Mouse (Mus musculus) ZHBTc4 (cell line): ENCODE measurements around the gene Islr2.
A peak's percentile ranks its signal among the peaks of the same experiment; 100 is the strongest.
"Not testable (repeated sequence)": the region's sequence is repeated elsewhere in the genome, so short reads cannot be mapped to it uniquely, and the experiment has no call there.

Experiments used
- DNase-seq: peaks from one replicate; pipeline ENCODE4 v3.0.0-alpha.2; 2011; ENCODE audit warnings: low read depth, low spot score

The Islr2 gene

GRCm38 (mm10) chr9:58203516-58204447, at the start of gene Islr2, which contains the start of gene Islr:
Gene Islr2 (minus strand): TSS chr9:58204319.
Gene Islr (minus strand): TSS chr9:58204306.
- DNase-seq, result peak; percentile 92

GRCm38 (mm10) chr9:58253805-58254122, 49.6 kb upstream of the Islr2 start:
- DNase-seq, result not testable (repeated sequence)

- DNase-seq, result peak; percentile 99
Measured at GRCm38 (mm10) chr9:58253033-58253804, 49.1 kb upstream of the Islr2 start, which contains the start of gene Stoml1. Gene Stoml1 (plus strand): TSS chr9:58253164.

- DNase-seq, result not testable (repeated sequence)
Measured at GRCm38 (mm10) chr9:58250730-58251129, 46.6 kb upstream of the Islr2 start.

GRCm38 (mm10) chr9:58250322-58250721, 46.2 kb upstream of the Islr2 start:
- no peak for DNase-seq

GRCm38 (mm10) chr9:58249592-58250192, 45.6 kb upstream of the Islr2 start, which contains the start of gene Pml:
Gene Pml (minus strand): TSS chr9:58249786.
- DNase-seq, result peak; percentile 89

- DNase-seq, result no peak
Measured at GRCm38 (mm10) chr9:58248746-58249413, 44.8 kb upstream of the Islr2 start.

GRCm38 (mm10) chr9:58247064-58247759, 43.1 kb upstream of the Islr2 start:
- peak; percentile 92 for DNase-seq

GRCm38 (mm10) chr9:58246083-58246591, 42.0 kb upstream of the Islr2 start:
- DNase-seq, result no peak

GRCm38 (mm10) chr9:58243696-58244095, 39.6 kb upstream of the Islr2 start:
- peak; percentile 46 for DNase-seq

GRCm38 (mm10) chr9:58242696-58243095, 38.6 kb upstream of the Islr2 start:
- no peak for DNase-seq

GRCm38 (mm10) chr9:58241780-58242485, 37.8 kb upstream of the Islr2 start:
- peak; percentile 92 for DNase-seq

GRCm38 (mm10) chr9:58234502-58235015, 30.4 kb upstream of the Islr2 start:
- peak; percentile 85 for DNase-seq

- no peak for DNase-seq
Measured at GRCm38 (mm10) chr9:58232374-58232773, 28.3 kb upstream of the Islr2 start.

- no peak for DNase-seq
Measured at GRCm38 (mm10) chr9:58231746-58232145, 27.6 kb upstream of the Islr2 start.

GRCm38 (mm10) chr9:58228777-58229466, 24.8 kb upstream of the Islr2 start:
- no peak for DNase-seq

GRCm38 (mm10) chr9:58225915-58226913, 22.1 kb upstream of the Islr2 start:
- peak; percentile 78 for DNase-seq

GRCm38 (mm10) chr9:58224356-58224755, 20.2 kb upstream of the Islr2 start:
- DNase-seq, result no peak
